Mouse (Mus musculus): ENCODE results near the gene Rpa1. TPM values are rescaled to one million over a fixed set of nuclear protein-coding genes. Genes with fewer than 3 reads are reported as not detected.

Rpa1 gene
- total and polyA plus RNA-seq, 3 experiments, result 230 to 357 (median 287) TPM

DNA sequence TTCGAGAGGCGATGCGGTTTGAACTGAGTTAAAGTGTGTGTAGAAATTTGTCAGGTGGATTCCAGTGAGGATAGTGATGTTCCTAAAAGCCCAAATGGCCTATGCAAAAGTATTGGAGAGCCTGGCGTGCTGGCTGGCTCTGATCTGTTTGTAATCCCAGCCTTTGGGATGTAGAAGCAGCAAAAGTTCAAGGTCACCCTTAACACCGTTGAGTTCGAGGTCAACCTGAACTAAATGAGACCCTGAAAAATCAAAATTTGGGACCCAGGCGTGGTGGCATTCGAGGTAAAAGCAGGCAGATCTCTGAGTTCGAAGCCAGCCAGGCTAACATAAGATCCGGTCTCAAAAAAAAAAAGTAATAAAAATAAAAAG lies 752 bp upstream of the Rpa1 start:
- TF ChIP-seq CHD1 (IDR thresholded peaks at IDR 0.05; ENCODE audit: low read depth, low read length), result peak; percentile 67
- TF ChIP-seq E2F4 (IDR thresholded peaks at IDR 0.05; ENCODE audit: insufficient replicate concordance, low read depth, low read length), result no peak
- peaks cover 51% of the 10 kb centered on the region for H3K79me2 ChIP-seq (replicated peaks; ENCODE audit: control insufficient read depth, extremely low read depth, insufficient read depth, poor library complexity, severe bottlenecking)
- H3K9me3 ChIP-seq (replicated peaks; ENCODE audit: low read length), result no peaks in the 10 kb centered on the region
- H3K4me2 ChIP-seq (ENCODE audit: insufficient read depth, low read depth, poor library complexity, severe bottlenecking), result peak overlapping the region; percentile 91
- H3K27me3 ChIP-seq (replicated peaks), result no peaks in the 10 kb centered on the region
- H3K36me3 ChIP-seq (replicated peaks in 1 of 2; ENCODE audit: control insufficient read depth in 1 of 2, insufficient read depth in 1 of 2, low read length in 1 of 2), result peaks cover 7 to 22% of the 10 kb centered on the region in 2 experiments
- H3K4me1 ChIP-seq (ENCODE audit: control insufficient read depth in 1 of 2, insufficient read depth in 2 of 2), result peaks cover 14 to 50% of the 10 kb centered on the region in 2 experiments
- peak overlapping the region; percentile 43; the same call in 1 of the 2 replicates for H3K27ac ChIP-seq (ENCODE audit: insufficient read depth, low read depth)
- in situ Hi-C loops (cut with MboI; ENCODE audit: low pct_ligation_motif_present, low pct_unique_long_range_greater_than_20kb, low sequenced_read_pairs), result no loop called here
- no peak for DNase-seq (ENCODE audit: extremely low read depth)
- dilution Hi-C loops (cut with MboI; ENCODE audit: extremely low pct_ligation_motif_present, extremely low pct_unique_long_range_greater_than_20kb, low sequenced_read_pairs), result no loop called here
- peak overlapping the region; percentile 74 to 89 (median 78) for H3K4me3 ChIP-seq (replicated peaks in 1 of 3; ENCODE audit: low read depth in 2 of 3, low read length in 2 of 3, poor library complexity in 1 of 3)
- peak overlapping the region; percentile 84 for H3K9ac ChIP-seq (ENCODE audit: insufficient read depth, low read depth)

DNA sequence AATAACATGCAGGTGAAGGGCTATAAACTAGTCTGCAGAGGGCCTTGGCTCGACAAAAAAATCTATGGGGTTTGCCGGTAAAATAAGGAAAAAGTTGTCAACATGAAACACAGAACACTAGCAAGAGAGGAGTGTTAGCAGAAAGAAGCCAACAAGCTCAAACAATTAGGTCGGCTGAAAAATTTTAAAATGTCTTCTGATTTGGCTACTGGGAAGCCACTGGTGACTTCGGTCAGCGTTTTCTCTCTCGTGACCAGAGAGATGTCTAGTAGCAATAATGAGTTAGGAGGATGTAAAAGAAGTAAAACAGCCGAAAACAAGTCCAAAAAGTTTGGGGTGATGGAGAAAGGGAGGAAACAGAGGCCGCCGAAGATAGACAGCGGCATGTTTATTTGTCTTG lies 528 bp downstream of the Rpa1 start:
- dilution Hi-C loops (cut with MboI; ENCODE audit: extremely low pct_ligation_motif_present, extremely low pct_unique_long_range_greater_than_20kb, low sequenced_read_pairs), result no loop called here
- Histone ChIP-seq H3K36me3 (replicated peaks in 1 of 2; ENCODE audit: control insufficient read depth in 1 of 2, insufficient read depth in 1 of 2, low read length in 1 of 2) (peaks cover 2 to 24% of the 10 kb centered on the region in 2 experiments), H3K79me2 (replicated peaks; ENCODE audit: control insufficient read depth, extremely low read depth, insufficient read depth, poor library complexity, severe bottlenecking) (peaks cover 64% of the 10 kb centered on the region), H3K4me2 (ENCODE audit: insufficient read depth, low read depth, poor library complexity, severe bottlenecking) (peak overlapping the region; percentile 82), H3K4me3 (replicated peaks in 1 of 3; ENCODE audit: low read depth in 2 of 3, low read length in 2 of 3, poor library complexity in 1 of 3) (peak overlapping the region; percentile 67 to 89 (median 74)), H3K27ac (ENCODE audit: insufficient read depth, low read depth) (no peak overlapping the region), H3K4me1 (ENCODE audit: control insufficient read depth in 1 of 2, insufficient read depth in 2 of 2) (peaks cover 21 to 63% of the 10 kb centered on the region in 2 experiments), H3K27me3 (replicated peaks) (no peaks in the 10 kb centered on the region), H3K9me3 (replicated peaks; ENCODE audit: low read length) (no peaks in the 10 kb centered on the region), H3K9ac (ENCODE audit: insufficient read depth, low read depth) (peak overlapping the region; percentile 90)
- TF ChIP-seq USF1 (IDR thresholded peaks at IDR 0.05; ENCODE audit: low read depth, low read length), result no peak
- in situ Hi-C loops (cut with MboI; ENCODE audit: low pct_ligation_motif_present, low pct_unique_long_range_greater_than_20kb, low sequenced_read_pairs), result no loop called here
- DNase-seq (ENCODE audit: extremely low read depth), result peak; percentile 30

DNA sequence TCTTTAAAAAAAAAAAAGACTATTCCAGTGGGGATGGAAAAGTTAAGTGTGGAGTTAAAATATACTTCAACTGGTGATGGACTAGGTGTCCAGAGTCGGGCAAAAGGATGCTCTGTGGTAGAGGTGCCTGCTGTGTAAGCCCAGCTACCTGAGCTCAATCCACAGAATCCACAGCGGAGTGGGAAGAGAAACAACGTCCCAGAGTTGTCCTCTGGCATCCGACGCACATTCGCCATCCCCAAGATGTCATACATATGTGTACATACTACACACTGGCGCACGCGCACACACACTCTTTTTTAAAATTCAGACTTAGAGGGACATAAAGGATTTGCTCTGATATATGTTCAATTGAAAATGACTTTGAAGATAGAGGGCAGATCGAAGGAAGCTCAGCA lies 937 bp downstream of the Rpa1 start:
- Histone ChIP-seq H3K27me3 (replicated peaks) (no peaks in the 10 kb centered on the region), H3K4me2 (ENCODE audit: insufficient read depth, low read depth, poor library complexity, severe bottlenecking) (peak overlapping the region; percentile 82), H3K27ac (ENCODE audit: insufficient read depth, low read depth) (peak overlapping the region; percentile 25; the same call in 1 of the 2 replicates), H3K9me3 (replicated peaks; ENCODE audit: low read length) (no peaks in the 10 kb centered on the region), H3K79me2 (replicated peaks; ENCODE audit: control insufficient read depth, extremely low read depth, insufficient read depth, poor library complexity, severe bottlenecking) (peaks cover 68% of the 10 kb centered on the region), H3K4me1 (ENCODE audit: control insufficient read depth in 1 of 2, insufficient read depth in 2 of 2) (peaks cover 21 to 67% of the 10 kb centered on the region in 2 experiments), H3K9ac (ENCODE audit: insufficient read depth, low read depth) (peak overlapping the region; percentile 90), H3K36me3 (replicated peaks in 1 of 2; ENCODE audit: control insufficient read depth in 1 of 2, insufficient read depth in 1 of 2, low read length in 1 of 2) (peaks cover under 1 to 23% of the 10 kb centered on the region in 2 experiments), H3K4me3 (replicated peaks in 1 of 3; ENCODE audit: low read depth in 2 of 3, low read length in 2 of 3, poor library complexity in 1 of 3) (peak overlapping the region; percentile 67 to 89 (median 74))
- in situ Hi-C loops (cut with MboI; ENCODE audit: low pct_ligation_motif_present, low pct_unique_long_range_greater_than_20kb, low sequenced_read_pairs) (no loop called here), dilution Hi-C loops (cut with MboI; ENCODE audit: extremely low pct_ligation_motif_present, extremely low pct_unique_long_range_greater_than_20kb, low sequenced_read_pairs) (no loop called here)
- DNase-seq (ENCODE audit: extremely low read depth), result peak; percentile 71
- TF ChIP-seq HCFC1 (IDR thresholded peaks at IDR 0.05; ENCODE audit: low read depth, low read length), result no peak
- TF ChIP-seq POLR2A (IDR thresholded peaks at IDR 0.05; ENCODE audit: low read depth, low read length), result peak; percentile 33; the same call in 1 of the 2 replicates
- peak; percentile 75 for TF ChIP-seq NRF1 (IDR thresholded peaks at IDR 0.05; ENCODE audit: low read depth, low read length)
- TF ChIP-seq SIN3A (IDR thresholded peaks at IDR 0.05; ENCODE audit: low read length), result peak; percentile 45; the same call in 1 of the 2 replicates
